Mouse (Mus musculus): Measurements from ENCODE around the gene Adam10.

Gene Adam10

DNA sequence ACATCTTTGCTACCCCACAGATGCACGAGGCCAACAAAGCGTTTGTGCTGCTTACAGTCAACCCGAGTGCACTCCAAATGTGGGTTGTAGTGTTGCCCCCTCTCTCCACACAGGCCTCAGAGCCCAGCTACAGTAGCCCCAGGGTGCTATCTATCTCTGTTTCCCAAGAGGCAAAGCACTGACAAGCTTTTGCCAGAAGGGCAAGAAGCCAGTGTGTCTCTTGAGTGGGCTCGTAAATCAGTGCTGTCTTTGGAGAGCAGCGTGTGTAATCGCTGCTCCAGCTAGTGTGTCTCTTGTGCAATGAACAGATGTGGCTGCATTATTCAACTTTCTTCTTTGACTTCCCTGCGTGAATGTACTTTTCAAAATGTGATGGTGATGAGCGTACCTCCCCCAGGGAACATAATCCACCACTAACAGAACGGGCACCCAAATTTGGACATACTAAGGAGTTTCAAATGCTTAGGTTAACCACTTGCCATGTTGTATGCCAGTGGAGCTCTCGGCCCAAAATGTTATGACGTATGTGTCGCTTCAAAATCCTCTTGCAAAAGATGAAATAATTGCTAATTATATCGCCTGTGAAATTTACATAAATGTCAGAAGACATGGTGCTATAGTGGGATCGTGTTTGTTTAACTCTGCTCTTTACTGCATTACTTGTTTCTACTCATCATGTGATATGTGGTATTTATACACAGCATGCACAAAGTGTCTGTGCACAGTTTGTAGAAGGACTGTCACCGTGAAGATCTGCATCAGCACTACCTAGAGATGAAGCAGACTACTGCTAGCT, 116.0 kb downstream of the Adam10 start:
- peak; percentile 30 to 54 for DNase-seq

DNA sequence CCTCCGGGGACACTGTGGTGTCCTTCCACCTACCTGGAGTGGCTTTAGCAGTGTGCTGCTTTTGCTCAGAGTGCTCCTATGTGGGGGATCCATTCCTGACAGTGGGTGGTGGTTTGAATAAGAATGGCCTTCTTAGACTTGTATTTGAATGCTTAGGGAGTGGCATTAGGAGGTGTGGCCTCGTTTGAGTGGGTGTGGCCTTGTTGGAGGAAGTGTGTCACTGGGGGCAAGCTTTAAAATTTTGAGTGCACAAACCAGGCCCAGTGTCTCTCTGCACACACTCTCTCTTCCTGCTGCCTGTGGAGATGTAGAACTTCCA, 116.6 kb downstream of the Adam10 start:
- no peak for DNase-seq

DNA sequence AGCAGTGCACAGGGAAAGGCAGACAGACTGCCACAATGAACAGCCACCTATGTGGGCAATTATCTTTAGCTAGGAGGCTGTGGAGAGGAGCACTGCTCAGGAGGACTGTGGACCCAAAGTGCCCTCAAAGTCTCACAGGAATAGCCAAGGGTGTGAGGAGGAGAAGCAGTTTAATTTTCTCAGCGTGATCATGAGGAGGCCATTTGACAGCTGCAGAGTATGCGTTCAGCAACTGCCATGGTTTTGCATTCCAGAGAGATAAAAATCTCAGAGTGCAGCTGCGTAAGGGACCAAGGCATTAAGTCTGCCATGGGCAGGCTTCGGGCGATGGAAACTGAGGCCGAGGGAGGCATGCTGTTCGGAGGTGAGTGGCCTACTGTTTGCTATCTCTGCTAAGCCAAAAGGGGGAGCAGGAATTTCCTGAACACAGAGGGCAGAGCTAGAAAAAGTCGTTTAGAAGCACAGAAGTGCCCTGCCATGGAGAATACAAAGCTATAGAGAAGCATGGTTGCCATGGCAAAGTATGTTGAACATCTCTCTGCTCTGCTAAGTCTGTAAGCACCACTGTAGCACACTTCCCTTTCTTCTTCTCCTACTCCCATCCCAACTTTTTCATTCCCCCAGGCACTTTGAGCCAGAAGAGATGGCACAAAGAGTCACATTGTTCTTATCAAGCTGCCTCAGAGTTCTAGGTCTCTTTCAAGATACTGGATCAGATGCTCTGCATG, 122.0 kb downstream of the Adam10 start:
- DNase-seq = no peak

DNA sequence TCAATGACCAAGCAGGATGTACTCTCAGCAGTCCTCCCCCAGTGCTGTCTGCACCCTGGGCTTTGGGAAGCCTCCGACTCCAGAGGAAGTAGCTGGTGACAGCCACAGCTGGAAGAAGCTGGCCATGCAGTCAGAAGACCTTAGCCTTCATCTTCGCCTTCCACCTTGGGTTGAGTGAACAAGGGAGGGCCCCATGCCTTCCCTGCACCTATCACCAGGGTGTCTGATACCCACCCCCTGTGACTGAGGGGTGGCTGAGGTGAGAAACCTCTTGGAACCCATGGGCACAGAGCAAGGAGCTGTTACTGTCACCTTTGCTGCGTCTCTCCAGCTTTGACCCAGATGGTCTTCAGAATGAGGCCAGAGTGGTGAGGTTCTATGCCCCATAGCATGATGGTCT, 123.0 kb downstream of the Adam10 start:
- no peak for DNase-seq

DNA sequence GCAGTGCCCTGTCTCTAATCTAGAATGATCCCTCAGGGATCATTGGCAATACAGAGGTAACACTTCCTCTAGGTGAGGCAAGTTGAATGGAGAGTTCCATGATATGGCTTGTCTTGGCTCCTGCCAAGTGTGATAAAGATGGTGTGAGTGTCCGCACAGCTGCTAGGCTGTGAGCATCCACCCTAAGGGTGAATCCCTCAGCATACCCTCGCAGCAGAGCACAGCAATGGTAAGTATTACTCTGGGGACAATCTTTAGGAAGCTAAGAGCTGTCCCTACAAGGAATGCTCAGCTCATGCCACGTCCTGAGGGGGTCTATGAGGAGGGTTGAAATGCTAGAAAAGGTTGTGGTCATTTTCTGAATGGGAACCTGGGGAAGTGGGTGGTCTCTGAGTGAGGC, 124.0 kb downstream of the Adam10 start:
- DNase-seq = no peak

DNA sequence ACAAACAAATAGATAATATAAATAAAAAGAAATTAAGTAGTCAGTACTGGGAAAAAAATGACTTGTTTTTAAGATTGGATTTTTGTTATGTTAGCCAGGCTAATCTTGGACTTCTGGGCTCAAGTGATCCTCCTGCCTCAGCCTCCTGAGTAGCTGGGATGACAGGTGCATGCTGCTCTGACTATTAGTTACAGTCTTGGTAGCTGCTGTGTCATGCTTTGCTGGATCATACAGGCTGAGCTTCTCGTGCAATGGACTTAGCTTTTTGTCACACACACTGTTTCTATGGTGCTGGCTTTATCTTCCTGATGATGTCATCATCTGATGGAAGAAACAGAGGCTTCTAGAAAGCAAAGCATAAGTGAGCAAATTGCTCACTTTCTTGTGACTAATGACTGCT, 127.3 kb downstream of the Adam10 start:
- no peak for DNase-seq

DNA sequence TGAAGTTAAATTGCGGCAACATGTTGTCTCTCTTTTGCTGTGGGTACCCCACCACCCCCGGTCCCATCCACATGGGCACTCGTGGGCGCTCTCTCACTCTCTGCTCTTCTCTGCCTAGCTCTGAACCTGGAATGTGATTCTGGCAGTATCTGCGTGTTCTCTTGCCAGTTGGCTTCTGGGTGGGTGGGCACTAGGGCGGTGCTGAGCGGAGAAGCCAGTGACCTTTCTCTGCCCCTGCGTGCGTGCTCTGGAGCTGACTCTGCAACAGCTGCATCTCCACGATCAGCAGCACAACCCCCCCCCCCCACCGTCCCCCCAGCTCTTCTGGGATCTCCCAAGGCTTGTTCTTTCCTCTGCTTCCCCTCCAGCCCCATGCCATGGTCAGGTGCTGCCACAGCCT, 128.9 kb downstream of the Adam10 start:
- no peak for DNase-seq

DNA sequence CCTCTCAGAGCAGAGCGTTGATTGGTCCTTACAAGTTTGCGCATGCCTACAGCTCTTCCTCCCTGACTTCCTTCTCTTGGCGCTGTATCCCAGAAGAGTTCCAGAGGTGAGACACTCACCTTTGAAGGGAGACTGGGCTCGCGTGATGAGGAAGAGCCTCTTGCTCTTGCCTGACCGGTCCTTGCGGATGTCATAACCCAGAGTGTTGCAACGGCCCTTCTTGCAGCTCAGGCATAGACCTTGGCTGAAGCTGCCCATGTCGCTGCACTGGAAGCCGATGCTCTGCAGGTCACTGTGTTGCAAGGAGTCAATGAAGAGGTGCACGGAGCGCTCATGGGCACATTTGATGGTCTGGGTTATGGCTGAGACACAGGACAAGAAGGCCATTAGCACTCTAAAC, 133.8 kb downstream of the Adam10 start:
- peak; percentile 49 to 53 for DNase-seq

DNA sequence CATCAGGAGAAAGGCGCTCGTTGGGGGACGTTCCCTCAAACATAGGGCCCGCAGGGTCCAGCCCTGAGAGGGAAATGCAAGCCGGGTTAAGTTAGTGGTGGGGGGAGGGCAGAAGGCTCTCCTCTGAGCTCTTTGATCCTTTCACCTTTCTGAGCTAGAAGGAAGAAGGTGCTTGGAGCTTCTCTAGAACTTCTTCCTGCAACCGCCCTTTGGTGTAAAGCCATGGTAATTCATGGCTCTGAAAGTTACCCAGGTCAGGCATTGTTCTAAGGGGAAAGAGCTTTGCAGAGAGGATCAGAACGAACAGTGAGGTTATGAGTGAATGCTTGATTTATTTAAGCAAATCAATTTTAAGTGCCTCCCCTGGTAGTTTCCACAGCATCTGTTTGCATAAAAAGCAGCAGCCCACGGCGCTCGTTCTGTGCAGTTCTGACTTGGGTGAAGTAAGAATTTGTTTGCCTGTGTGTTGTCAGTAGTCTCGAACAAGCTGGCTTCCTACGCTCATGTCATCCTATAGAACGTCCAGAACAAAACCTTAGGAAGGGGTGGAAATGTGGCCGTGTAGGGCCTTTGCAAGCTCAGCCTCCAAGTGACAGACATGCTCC, 138.0 kb downstream of the Adam10 start:
- DNase-seq = no peak

DNA sequence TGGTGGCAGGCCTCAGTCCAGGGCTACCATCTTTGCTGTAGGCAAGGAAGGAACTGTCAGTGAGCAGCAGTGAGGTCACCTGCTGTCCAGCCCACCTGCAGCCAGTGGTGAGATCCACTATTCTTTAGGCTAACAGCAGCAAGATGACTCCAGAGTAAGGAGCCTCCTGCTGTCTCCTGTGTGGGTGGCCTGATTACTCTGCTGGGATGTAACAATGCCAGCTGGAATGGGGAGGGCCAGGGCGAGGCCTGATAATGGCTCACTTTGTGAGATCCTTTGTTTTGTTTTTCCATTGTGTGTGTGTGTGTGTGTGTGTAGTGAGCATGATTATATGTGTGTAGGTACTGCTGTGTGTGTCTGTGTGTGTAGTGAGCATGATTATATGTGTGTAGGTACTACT, 138.6 kb downstream of the Adam10 start:
- no peak for DNase-seq

DNA sequence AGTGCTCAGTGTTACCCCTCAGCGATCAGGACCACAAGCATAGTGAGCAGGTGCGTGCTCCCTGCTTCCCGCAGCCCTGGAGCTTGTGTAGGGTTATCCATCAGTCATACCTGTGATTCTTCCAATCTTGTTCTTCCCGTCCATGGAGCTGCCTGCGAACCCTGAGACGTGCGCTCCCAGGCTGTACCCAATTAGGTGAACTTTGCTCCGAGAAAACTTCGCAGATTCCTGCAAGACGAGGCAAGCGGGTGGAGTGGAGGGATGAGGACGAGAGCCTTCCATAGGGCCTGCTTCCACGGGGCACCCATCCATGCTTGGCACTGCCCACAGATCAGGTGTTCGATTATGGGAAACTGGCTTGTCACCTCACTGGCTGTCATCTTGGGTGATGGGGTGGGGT, 139.9 kb downstream of the Adam10 start:
- DNase-seq = no peak

DNA sequence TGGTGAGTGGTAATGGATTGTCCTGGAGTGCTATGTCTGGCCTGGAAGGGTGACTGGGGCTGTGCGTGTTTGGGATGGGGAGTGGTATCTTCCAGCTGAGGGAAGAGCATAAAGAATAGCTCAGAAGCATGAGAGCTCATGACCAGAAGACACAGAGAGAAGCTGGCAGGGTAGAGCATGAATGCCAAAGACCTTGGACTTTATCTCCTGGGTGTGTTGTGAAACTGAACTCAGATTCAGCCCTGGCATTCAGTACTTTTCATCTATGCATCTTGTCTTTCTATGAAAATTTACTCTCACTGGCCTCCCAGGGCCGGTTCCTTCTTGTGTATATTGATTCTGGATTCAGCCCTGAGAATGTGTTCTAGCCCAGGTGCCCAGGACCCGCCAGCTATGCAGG, 145.3 kb downstream of the Adam10 start:
- DNase-seq = no peak

DNA sequence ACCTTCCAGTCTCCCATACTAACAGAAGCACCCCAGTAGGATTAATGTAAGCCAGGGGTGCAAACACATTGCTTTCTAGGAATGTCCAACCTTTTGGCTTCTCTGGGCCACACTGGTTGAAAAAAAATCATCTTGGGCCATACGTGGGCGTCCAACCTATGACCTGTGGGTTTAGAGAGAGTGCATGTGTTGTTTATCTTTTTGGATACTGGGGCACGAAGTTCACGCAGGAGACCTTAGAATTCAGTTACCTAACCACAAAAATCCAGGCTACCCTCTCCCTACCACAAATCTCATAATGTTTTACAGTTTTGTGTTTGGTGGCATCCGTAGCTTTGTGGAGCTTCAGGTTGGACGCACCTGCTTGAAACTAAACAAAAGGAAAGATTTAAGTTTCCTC, 149.1 kb downstream of the Adam10 start:
- no peak for DNase-seq
